Mouse (Mus musculus) E14TG2a.4 (cell line): ENCODE data around the gene Sh3d21.

Experiments used
- H3K27me3 ChIP-seq: 2 replicates; pipeline ENCODE4 v1.6.1; 2014; ENCODE audit warnings: low read length, control low read depth; ENCODE audit not compliant: insufficient read depth
- H3K36me3 ChIP-seq: 2 replicates; pipeline ENCODE4 v1.6.1; 2014; ENCODE audit warnings: low read length, control low read depth; ENCODE audit not compliant: insufficient read depth
- H3K4me1 ChIP-seq: replicated peaks from 2 replicates; pipeline ENCODE4 v1.6.1; 2014; ENCODE audit warnings: low read depth, low read length, control low read depth
- H3K4me3 ChIP-seq: replicated peaks from 2 replicates; pipeline ENCODE4 v1.5.1; 2014; ENCODE audit warnings: mild to moderate bottlenecking, low read length
- H3K9me3 ChIP-seq: 2 replicates; pipeline ENCODE4 v1.6.1; 2014; ENCODE audit warnings: low read length, control low read depth
- CTCF ChIP-seq: conservative IDR thresholded peaks from 2 replicates; pipeline ENCODE4 v1.5.1; 2014; ENCODE audit warnings: low read length
- NANOG ChIP-seq: IDR thresholded peaks from 2 replicates; pipeline ENCODE4 v1.6.1; 2014; ENCODE audit warnings: borderline replicate concordance, low read length, mixed read lengths
- POU5F1 ChIP-seq: IDR thresholded peaks from 2 replicates; pipeline ENCODE4 v1.6.1; 2014; ENCODE audit warnings: low read length, borderline replicate concordance

Gene Sh3d21

DNA sequence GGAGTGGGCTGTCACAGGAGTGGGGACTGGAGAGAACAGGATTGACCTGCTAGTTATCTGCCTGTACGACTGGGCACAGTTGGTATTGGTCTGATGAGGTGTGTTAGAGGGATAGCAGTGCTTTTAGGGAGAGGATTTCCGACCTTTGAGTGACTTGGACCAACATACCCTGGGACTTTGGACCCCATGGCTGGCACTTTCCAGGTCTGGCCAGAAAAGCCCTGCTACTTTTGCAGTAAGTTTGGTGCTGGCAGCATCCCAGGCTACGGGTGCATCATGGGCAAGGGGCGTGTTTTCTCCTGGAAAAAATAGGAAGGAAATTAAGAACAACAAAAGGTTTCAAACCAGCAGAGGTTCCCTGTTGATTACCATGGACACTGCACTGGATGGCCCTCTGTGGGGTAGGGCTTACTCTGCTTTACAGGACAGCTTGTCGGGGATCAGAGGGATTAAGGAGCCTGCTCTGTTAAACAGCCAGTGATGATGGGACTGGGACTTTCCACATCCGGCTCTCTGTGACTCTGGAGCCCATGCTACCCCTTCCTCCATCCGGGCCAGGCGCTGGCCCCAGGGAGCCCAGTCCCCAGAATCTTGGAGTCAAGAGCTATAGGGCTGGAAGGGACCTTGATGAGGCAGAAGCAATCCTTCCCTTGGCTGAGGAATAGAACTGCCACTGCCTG, 55.1 kb downstream of the Sh3d21 start:
- H3K9me3 ChIP-seq, result no peaks in the 10 kb centered on the region
- peaks cover 89% of the 10 kb centered on the region for H3K4me1 ChIP-seq
- TF ChIP-seq NANOG (no peak), CTCF (no peak), POU5F1 (no peak)
- H3K27me3 ChIP-seq, result peaks cover 3% of the 10 kb centered on the region; the same call in 1 of the 2 replicates
- H3K36me3 ChIP-seq, result peaks cover 16% of the 10 kb centered on the region; the same call in 1 of the 2 replicates
- no peak overlapping the region; the same call in 1 of the 2 replicates for H3K4me3 ChIP-seq

DNA sequence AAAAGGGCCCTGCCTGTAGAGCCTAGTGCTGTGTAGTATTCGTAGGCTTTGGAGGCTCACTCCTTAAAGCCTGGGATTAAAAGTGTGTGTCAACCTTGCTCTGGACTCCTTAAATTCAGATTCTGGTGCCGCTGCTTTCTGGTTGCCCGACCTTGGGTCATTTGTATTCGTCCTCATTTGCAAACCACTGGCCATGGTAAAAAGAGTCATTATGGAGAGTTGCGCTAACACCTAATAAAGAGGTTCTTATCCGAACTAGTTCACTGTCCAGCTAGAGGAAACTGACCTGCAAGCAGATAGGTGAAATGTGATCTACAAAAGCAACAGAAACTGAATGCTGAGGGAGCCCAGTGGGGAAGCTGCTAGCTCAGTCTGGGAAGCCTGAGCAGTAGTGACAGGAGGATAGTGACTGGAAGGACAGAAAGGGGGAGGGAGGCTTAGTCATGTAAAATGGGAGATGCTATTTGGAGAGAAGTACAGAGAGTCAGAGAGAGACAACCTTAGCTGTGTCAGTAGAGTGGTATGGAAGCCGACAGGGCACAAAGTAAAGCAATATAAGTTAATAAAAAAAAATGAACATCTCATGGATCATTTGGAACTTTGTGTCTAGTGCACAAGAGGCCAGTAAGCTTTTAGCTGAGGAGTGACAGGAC, 58.0 kb downstream of the Sh3d21 start:
- no peak for TF ChIP-seq NANOG
- TF ChIP-seq CTCF, result no peak
- TF ChIP-seq POU5F1, result no peak
- no peaks in the 10 kb centered on the region for H3K9me3 ChIP-seq
- H3K36me3 ChIP-seq, result peaks cover 28% of the 10 kb centered on the region
- H3K27me3 ChIP-seq, result peaks cover 3% of the 10 kb centered on the region; the same call in 1 of the 2 replicates
- H3K4me1 ChIP-seq, result peaks cover 89% of the 10 kb centered on the region
- H3K4me3 ChIP-seq, result peak overlapping the region; percentile 98

DNA sequence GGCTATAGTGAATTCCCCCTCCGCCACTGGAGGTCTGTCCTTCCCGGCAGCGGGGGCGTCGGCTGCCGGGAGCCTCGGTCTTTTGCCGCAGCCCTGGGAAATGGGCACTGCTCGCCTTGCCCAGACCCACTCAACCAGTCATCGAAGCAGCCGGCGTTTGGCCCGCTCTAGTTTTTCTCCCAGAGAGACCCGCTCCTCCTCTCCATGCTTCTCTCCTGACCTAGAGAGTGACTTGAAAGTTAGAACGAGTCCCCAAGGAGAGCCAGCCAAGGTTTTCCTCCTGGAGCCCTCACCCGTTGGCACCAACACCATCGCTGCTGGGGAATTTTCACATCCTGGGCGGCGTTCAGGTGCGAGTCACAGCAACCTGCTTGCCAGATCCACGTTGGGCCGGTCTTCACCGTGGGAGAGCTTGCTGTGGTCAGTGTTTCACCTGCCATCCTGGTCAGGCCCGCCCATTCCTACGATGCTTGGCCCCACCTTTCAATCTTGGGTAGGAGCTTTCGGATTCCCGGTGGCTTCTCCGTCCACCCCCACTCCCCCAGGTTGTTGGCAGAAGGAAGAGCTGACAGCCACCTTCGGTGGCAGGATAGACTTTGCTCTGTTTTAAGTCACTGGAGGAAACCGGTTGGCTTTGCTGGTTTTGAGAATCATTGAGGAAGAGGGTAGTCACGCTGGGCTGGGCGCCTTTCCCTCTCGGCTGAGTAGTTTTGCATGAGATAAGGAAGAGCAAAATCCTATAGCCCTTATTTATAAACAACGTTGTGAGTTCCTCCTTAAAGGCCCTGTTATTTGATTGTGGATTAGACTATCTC, 58.8 kb downstream of the Sh3d21 start:
- Histone ChIP-seq H3K9me3 (no peaks in the 10 kb centered on the region), H3K4me1 (peaks cover 89% of the 10 kb centered on the region), H3K36me3 (peaks cover 34% of the 10 kb centered on the region), H3K4me3 (peak overlapping the region; percentile 98), H3K27me3 (peaks cover 3% of the 10 kb centered on the region; the same call in 1 of the 2 replicates)
- TF ChIP-seq CTCF (no peak), POU5F1 (no peak), NANOG (no peak)

DNA sequence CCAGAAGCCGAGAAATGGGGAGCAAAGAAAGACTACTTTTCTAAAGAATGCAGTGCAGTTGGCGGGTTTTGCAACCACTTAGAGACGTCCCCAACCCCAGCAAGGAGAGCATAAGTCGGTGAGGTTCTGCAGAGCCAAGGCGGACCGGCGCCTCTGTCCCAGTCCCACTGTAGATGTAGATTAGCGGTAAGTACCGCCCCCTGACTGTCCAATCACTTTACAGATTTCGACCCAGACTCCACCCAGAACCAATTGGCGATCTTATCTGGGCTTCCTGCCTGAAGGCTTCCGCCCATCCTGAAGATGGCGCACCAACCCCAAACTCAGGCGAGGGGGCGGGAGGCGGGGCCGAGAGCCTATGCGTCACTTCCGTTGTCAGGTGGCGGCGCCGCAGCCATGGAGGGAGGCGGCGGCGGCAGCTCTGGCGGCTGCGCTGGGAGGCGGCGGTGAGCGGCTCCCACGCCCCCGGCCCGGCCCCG, 59.7 kb downstream of the Sh3d21 start, which contains the start of gene Stk40:
Gene Stk40 (plus strand): TSS at position 368 of the 479 bp plus-strand sequence.
- Histone ChIP-seq H3K4me1 (peaks cover 89% of the 10 kb centered on the region), H3K27me3 (peaks cover 3% of the 10 kb centered on the region; the same call in 1 of the 2 replicates), H3K36me3 (peaks cover 38% of the 10 kb centered on the region), H3K4me3 (peak within 1 kb of the TSS; percentile 98), H3K9me3 (no peaks in the 10 kb centered on the region)
- TF ChIP-seq CTCF (no peak), NANOG (no peak), POU5F1 (no peak)

DNA sequence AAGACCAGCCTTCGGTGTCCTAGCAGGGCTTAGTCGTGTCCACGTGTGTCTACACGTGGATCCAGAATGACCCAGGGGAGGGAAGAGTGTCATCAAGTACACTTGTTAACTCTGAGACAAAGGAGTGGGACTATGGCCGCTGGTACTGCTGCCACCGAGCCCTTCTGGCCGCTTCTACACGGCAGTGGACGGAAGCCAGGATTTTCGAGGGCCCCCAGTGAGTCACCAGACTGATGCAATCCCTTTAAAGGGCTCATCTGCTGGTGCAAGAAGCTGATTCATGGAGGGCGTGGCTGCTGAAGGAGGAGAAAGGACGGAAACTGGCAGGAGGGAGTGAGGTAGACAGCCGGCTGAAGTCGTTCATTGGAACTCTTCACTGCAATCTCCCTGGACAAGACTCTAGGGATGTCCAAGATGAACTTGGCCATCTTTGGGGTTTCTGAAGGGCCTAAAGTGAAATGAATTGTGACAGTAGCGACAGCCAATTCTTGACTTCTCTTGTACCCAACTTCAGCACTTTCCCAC, 60.2 kb downstream of the Sh3d21 start:
- H3K27me3 ChIP-seq, result peaks cover 3% of the 10 kb centered on the region; the same call in 1 of the 2 replicates
- peak overlapping the region; percentile 98 for H3K4me3 ChIP-seq
- H3K4me1 ChIP-seq, result peaks cover 89% of the 10 kb centered on the region
- TF ChIP-seq CTCF, result no peak
- TF ChIP-seq POU5F1, result no peak
- TF ChIP-seq NANOG, result no peak
- H3K9me3 ChIP-seq, result no peaks in the 10 kb centered on the region
- H3K36me3 ChIP-seq, result peaks cover 40% of the 10 kb centered on the region

DNA sequence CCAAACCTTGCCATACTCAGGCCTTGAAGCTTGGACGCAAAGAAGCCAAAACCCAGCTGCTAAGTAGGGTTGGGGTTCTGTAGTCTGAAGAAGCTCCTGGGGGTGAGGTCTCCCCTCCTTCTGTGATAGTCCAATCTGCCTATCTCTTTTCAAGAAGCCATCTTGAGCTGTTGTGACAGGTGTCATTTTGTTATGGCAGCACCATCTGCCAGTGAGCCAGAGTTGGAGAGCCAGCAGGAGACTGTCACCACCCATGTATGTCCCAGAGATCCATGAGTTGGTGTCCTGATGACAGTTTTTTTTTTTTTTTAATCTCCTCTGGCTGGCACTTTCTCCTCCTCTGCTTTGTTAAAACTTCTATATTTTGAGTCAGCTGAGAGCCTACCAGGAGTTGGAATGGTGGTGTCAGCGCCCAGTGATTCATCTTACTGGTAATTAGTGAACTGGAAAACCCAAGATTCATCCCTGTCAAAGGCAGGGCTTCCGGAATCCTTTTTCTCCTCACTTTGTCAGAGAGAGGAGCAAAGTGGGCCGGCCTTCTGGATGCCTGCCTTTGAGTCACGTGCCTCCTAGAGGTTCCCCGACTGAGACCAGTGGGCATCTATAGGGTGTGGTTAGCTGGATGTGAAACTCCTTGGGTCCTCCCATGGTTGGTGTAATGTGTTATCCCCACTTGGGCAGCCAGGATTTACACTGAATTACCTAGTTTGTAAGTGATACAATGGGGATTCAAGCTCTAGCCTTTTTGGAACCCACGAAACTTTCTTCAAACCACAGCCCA, 61.0 kb downstream of the Sh3d21 start:
- Histone ChIP-seq H3K4me1 (peaks cover 89% of the 10 kb centered on the region), H3K4me3 (peak overlapping the region; percentile 98), H3K9me3 (no peaks in the 10 kb centered on the region), H3K36me3 (peaks cover 46% of the 10 kb centered on the region), H3K27me3 (peaks cover 3% of the 10 kb centered on the region; the same call in 1 of the 2 replicates)
- no peak for TF ChIP-seq NANOG
- no peak for TF ChIP-seq POU5F1
- TF ChIP-seq CTCF, result no peak

DNA sequence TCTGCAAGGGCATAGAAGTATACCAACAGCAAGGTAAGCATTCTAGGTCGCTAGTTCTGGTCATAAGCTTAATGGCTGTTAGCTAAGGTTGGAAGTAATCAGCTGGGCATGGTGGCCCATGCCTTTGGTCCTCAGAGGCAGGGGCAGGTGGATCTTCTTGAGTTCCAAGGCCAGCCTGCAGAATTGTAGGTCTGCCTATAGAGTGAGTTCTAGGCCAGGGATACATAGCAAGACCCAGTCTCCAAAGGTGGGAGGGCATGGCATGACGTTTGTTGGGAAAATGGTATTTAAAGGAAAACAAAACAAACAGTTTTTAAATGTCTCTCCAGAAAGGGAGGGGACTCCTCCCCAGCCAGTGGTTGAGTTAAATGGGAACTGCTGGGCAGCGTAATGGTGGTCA, 62.5 kb downstream of the Sh3d21 start:
- Histone ChIP-seq H3K27me3 (peaks cover 3% of the 10 kb centered on the region; the same call in 1 of the 2 replicates), H3K36me3 (peaks cover 40% of the 10 kb centered on the region), H3K9me3 (no peaks in the 10 kb centered on the region), H3K4me1 (peaks cover 79% of the 10 kb centered on the region), H3K4me3 (no peak overlapping the region)
- TF ChIP-seq POU5F1 (no peak), CTCF (no peak), NANOG (no peak)
